Mouse (Mus musculus): ENCODE results near the gene Pfkl. TPM values are rescaled to one million over a fixed set of nuclear protein-coding genes. Genes with fewer than 3 reads are reported as not detected.
A peak's percentile ranks its signal among the peaks of the same experiment; 100 is the strongest.

The Pfkl gene
- polyA plus RNA-seq, 1 experiment from 2014 or later, result 103 TPM

- H3K36me3 ChIP-seq (ENCODE audit: control insufficient read depth, insufficient read depth, low read length), result no peaks in the 10 kb centered on the region
- no peak overlapping the region for H3K4me3 ChIP-seq (ENCODE audit: low read depth, low read length)
- ATAC-seq (ENCODE audit: low FRiP score), result no peak
- peaks cover 22% of the 10 kb centered on the region for H3K4me1 ChIP-seq (ENCODE audit: control insufficient read depth, insufficient read depth, low read length)
- H3K4me2 ChIP-seq, result no peak overlapping the region
- no peak overlapping the region for H3K9ac ChIP-seq (ENCODE audit: low read length)
- WGBS, result 63% methylated on average over 7 of the region's 7 CpGs
- H3K27ac ChIP-seq (ENCODE audit: low read depth, low read length), result no peak overlapping the region
- H3K27me3 ChIP-seq (ENCODE audit: control insufficient read depth, insufficient read depth, low read length), result no peaks in the 10 kb centered on the region
- DNase-seq (ENCODE audit: low spot score, missing footprints), result no peak
- H3K9me3 ChIP-seq (ENCODE audit: control insufficient read depth, low read length), result no peaks in the 10 kb centered on the region
Observed at GRCm38 (mm10) chr10:78007203-78007602, 2.7 kb downstream of the Pfkl start.

DNA sequence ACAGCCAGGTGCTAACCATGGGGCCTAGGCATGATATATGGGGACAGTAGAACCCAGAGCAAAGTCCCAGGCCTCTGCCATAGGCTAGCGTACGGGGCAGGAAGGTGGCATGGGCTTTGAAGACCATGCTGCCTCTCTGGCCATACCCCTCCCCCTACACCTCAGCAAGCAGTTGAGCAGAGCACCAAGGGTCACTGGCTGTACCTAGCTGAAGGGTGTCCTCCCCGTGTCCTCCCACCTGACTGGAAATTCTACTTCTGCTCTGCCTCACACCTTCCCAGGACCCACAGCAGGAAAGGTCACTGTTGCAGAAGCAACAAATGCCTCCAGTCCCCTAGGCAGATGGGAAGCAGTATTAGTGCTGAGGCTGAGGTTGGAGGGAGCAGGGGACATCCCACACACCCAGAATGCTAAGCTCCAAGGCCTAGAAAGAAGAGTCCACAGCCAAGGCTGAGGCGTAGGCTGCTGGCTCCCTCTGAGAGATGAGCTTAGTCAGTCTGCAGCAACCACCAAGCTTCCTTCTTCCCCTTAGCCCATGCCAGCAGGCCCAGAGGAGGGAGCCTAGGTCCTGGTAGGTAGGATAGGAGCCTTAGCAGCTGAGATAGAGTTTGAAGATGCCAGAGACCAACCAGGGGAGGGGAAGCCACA, 4.0 kb downstream of the Pfkl start:
- Histone ChIP-seq H3K4me1 (ENCODE audit: control insufficient read depth, insufficient read depth, low read length) (peaks cover 22% of the 10 kb centered on the region), H3K4me2 (no peak overlapping the region), H3K4me3 (ENCODE audit: low read depth, low read length) (no peak overlapping the region), H3K27me3 (ENCODE audit: control insufficient read depth, insufficient read depth, low read length) (no peaks in the 10 kb centered on the region), H3K36me3 (ENCODE audit: control insufficient read depth, insufficient read depth, low read length) (peaks cover 8% of the 10 kb centered on the region; the same call in 1 of the 2 replicates), H3K27ac (ENCODE audit: low read depth, low read length) (no peak overlapping the region), H3K9ac (ENCODE audit: low read length) (no peak overlapping the region), H3K9me3 (ENCODE audit: control insufficient read depth, low read length) (no peaks in the 10 kb centered on the region)
- ATAC-seq (ENCODE audit: low FRiP score), result no peak
- WGBS, result 92% methylated on average over 4 of the region's 4 CpGs
- no peak for DNase-seq (ENCODE audit: low spot score, missing footprints)

- H3K4me1 ChIP-seq (ENCODE audit: control insufficient read depth, insufficient read depth, low read length), result peaks cover 22% of the 10 kb centered on the region
- ATAC-seq (ENCODE audit: low FRiP score), result no peak
- peaks cover 17% of the 10 kb centered on the region for H3K36me3 ChIP-seq (ENCODE audit: control insufficient read depth, insufficient read depth, low read length)
- H3K9ac ChIP-seq (ENCODE audit: low read length), result no peak overlapping the region
- no peak overlapping the region for H3K4me2 ChIP-seq
- H3K9me3 ChIP-seq (ENCODE audit: control insufficient read depth, low read length), result no peaks in the 10 kb centered on the region
- 91% methylated on average over 3 of the region's 3 CpGs for WGBS
- no peak overlapping the region for H3K27ac ChIP-seq (ENCODE audit: low read depth, low read length)
- H3K27me3 ChIP-seq (ENCODE audit: control insufficient read depth, insufficient read depth, low read length), result no peaks in the 10 kb centered on the region
- no peak for DNase-seq (ENCODE audit: low spot score, missing footprints)
- H3K4me3 ChIP-seq (ENCODE audit: low read depth, low read length), result no peak overlapping the region
Observed at GRCm38 (mm10) chr10:78004479-78005100, 5.3 kb downstream of the Pfkl start.

- H3K4me3 ChIP-seq (ENCODE audit: low read depth, low read length), result no peak overlapping the region
- no peak overlapping the region for H3K9ac ChIP-seq (ENCODE audit: low read length)
- H3K4me2 ChIP-seq, result no peak overlapping the region
- no peaks in the 10 kb centered on the region for H3K27me3 ChIP-seq (ENCODE audit: control insufficient read depth, insufficient read depth, low read length)
- H3K36me3 ChIP-seq (ENCODE audit: control insufficient read depth, insufficient read depth, low read length), result peaks cover 20% of the 10 kb centered on the region
- no peak overlapping the region for H3K27ac ChIP-seq (ENCODE audit: low read depth, low read length)
- H3K9me3 ChIP-seq (ENCODE audit: control insufficient read depth, low read length), result no peaks in the 10 kb centered on the region
- ATAC-seq (ENCODE audit: low FRiP score), result no peak
- no peak for DNase-seq (ENCODE audit: low spot score, missing footprints)
- peaks cover 7% of the 10 kb centered on the region for H3K4me1 ChIP-seq (ENCODE audit: control insufficient read depth, insufficient read depth, low read length)
- WGBS, result 90% methylated on average over 2 of the region's 2 CpGs
Observed at GRCm38 (mm10) chr10:78002316-78002715, 7.6 kb downstream of the Pfkl start.

GRCm38 (mm10) chr10:78001796-78002195, 8.1 kb downstream of the Pfkl start:
- ATAC-seq (ENCODE audit: low FRiP score), result no peak
- no peak overlapping the region for H3K4me2 ChIP-seq
- 0 out of 2 replicates have a peak, but pooled peaks cover 2% of the 10 kb centered on the region for H3K4me1 ChIP-seq (ENCODE audit: control insufficient read depth, insufficient read depth, low read length)
- H3K9ac ChIP-seq (ENCODE audit: low read length), result no peak overlapping the region
- peaks cover 24% of the 10 kb centered on the region for H3K36me3 ChIP-seq (ENCODE audit: control insufficient read depth, insufficient read depth, low read length)
- 93% methylated on average over 11 of the region's 11 CpGs for WGBS
- DNase-seq (ENCODE audit: low spot score, missing footprints), result no peak
- H3K27ac ChIP-seq (ENCODE audit: low read depth, low read length), result no peak overlapping the region
- no peaks in the 10 kb centered on the region for H3K9me3 ChIP-seq (ENCODE audit: control insufficient read depth, low read length)
- no peaks in the 10 kb centered on the region for H3K27me3 ChIP-seq (ENCODE audit: control insufficient read depth, insufficient read depth, low read length)
- no peak overlapping the region for H3K4me3 ChIP-seq (ENCODE audit: low read depth, low read length)

- no peak overlapping the region for H3K27ac ChIP-seq (ENCODE audit: low read depth, low read length)
- H3K4me1 ChIP-seq (ENCODE audit: control insufficient read depth, insufficient read depth, low read length), result no peaks in the 10 kb centered on the region
- H3K9me3 ChIP-seq (ENCODE audit: control insufficient read depth, low read length), result no peaks in the 10 kb centered on the region
- no peaks in the 10 kb centered on the region for H3K27me3 ChIP-seq (ENCODE audit: control insufficient read depth, insufficient read depth, low read length)
- H3K4me3 ChIP-seq (ENCODE audit: low read depth, low read length), result no peak overlapping the region
- peaks cover 28% of the 10 kb centered on the region for H3K36me3 ChIP-seq (ENCODE audit: control insufficient read depth, insufficient read depth, low read length)
- no peak overlapping the region for H3K4me2 ChIP-seq
- DNase-seq (ENCODE audit: low spot score, missing footprints) (no peak), ATAC-seq (ENCODE audit: low FRiP score) (no peak)
- no peak overlapping the region for H3K9ac ChIP-seq (ENCODE audit: low read length)
- 93% methylated on average over 5 of the region's 5 CpGs for WGBS
Observed at GRCm38 (mm10) chr10:78000200-78000599, 9.7 kb downstream of the Pfkl start.

GRCm38 (mm10) chr10:77995639-77996038, 14.2 kb downstream of the Pfkl start:
- H3K4me3 ChIP-seq (ENCODE audit: low read depth, low read length), result no peak overlapping the region
- DNase-seq (ENCODE audit: low spot score, missing footprints), result no peak
- no peak overlapping the region for H3K4me2 ChIP-seq
- no peak overlapping the region for H3K9ac ChIP-seq (ENCODE audit: low read length)
- H3K9me3 ChIP-seq (ENCODE audit: control insufficient read depth, low read length), result no peaks in the 10 kb centered on the region
- no peaks in the 10 kb centered on the region for H3K4me1 ChIP-seq (ENCODE audit: control insufficient read depth, insufficient read depth, low read length)
- ATAC-seq (ENCODE audit: low FRiP score), result no peak
- 91% methylated on average over 3 of the region's 3 CpGs for WGBS
- no peaks in the 10 kb centered on the region for H3K27me3 ChIP-seq (ENCODE audit: control insufficient read depth, insufficient read depth, low read length)
- H3K27ac ChIP-seq (ENCODE audit: low read depth, low read length), result no peak overlapping the region
- H3K36me3 ChIP-seq (ENCODE audit: control insufficient read depth, insufficient read depth, low read length), result peaks cover 27% of the 10 kb centered on the region

DNA sequence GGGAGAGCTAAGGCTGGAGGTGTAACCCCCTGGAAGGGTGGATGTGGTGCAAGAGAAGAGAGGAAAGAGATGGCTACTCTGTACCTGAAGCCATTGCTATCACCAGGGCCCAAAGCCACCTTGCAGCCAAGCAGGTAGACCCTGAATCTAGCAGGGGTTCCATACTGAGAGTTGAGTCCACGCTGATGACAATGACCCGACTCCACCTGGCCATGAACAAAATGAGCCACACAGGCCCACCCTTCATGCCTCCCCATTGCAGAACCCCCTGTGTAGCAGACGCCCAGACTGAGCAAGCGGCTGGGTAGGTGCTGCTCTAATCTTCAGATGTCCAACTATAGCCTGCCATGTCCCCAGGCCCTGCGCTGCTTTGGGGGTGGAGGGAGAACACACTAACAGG, 24.1 kb downstream of the Pfkl start:
- H3K9me3 ChIP-seq (ENCODE audit: control insufficient read depth, low read length), result no peaks in the 10 kb centered on the region
- WGBS, result 74% methylated on average over 5 of the region's 5 CpGs
- H3K27me3 ChIP-seq (ENCODE audit: control insufficient read depth, insufficient read depth, low read length), result no peaks in the 10 kb centered on the region
- no peaks in the 10 kb centered on the region for H3K4me1 ChIP-seq (ENCODE audit: control insufficient read depth, insufficient read depth, low read length)
- no peak overlapping the region for H3K27ac ChIP-seq (ENCODE audit: low read depth, low read length)
- ATAC-seq (ENCODE audit: low FRiP score) (no peak), DNase-seq (ENCODE audit: low spot score, missing footprints) (no peak)
- no peak overlapping the region for H3K4me2 ChIP-seq
- H3K4me3 ChIP-seq (ENCODE audit: low read depth, low read length), result no peak overlapping the region
- peaks cover 22% of the 10 kb centered on the region for H3K36me3 ChIP-seq (ENCODE audit: control insufficient read depth, insufficient read depth, low read length)
- no peak overlapping the region for H3K9ac ChIP-seq (ENCODE audit: low read length)

DNA sequence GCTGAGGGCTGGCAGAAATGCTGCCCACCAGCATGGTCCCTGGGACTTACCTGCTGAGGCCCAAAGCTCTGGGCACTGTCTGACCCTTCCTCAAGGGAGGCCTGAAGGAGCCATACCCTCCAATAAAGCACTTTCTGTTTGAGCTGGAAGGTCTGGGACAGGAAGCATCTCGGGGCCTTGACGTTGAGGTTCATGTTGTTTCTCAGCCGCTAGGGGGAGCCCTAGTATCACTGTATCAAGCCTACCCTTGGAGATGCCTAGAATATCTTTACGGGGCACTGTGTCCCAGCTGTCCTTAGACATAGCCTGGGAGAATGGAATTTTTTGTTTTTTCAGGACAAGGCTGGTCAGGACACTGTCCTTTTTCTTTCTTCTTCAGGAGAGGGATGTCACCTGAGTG, 25.2 kb downstream of the Pfkl start:
- Histone ChIP-seq H3K9ac (ENCODE audit: low read length) (no peak overlapping the region), H3K4me3 (ENCODE audit: low read depth, low read length) (no peak overlapping the region), H3K36me3 (ENCODE audit: control insufficient read depth, insufficient read depth, low read length) (peaks cover 16% of the 10 kb centered on the region), H3K27ac (ENCODE audit: low read depth, low read length) (no peak overlapping the region), H3K4me1 (ENCODE audit: control insufficient read depth, insufficient read depth, low read length) (no peaks in the 10 kb centered on the region), H3K4me2 (no peak overlapping the region), H3K9me3 (ENCODE audit: control insufficient read depth, low read length) (no peaks in the 10 kb centered on the region), H3K27me3 (ENCODE audit: control insufficient read depth, insufficient read depth, low read length) (no peaks in the 10 kb centered on the region)
- peak; percentile 92 for DNase-seq (ENCODE audit: low spot score, missing footprints)
- peak; percentile 60 for ATAC-seq (ENCODE audit: low FRiP score)
- WGBS, result 5% methylated on average over 4 of the region's 4 CpGs
